Mouse (Mus musculus): ENCODE measurements around the gene Angptl2. TPM values are rescaled to one million over a fixed set of nuclear protein-coding genes. Genes with fewer than 3 reads are reported as not detected.

The Angptl2 gene
- polyA plus RNA-seq, 1 experiment from 2014 or later = 33.8 TPM

DNA sequence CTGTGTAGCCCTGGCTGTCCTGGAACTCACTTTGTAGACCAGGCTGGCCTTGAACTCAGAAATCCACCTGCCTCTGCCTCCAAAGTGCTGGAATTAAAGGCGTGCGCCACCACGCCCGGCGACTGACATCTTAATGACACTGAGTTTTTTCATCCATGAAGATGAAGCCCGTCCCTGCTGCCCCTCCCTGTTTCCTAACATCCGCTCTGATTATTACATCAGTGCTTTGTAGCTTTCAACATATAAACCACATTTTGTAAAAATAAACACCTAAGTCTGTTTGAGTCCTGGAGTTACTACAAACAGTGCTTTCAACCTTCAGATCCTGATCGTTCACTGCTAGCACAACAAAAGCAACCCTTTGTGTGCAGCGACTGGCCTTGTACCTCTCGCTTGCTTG lies 63.9 kb downstream of the Angptl2 start:
- Histone ChIP-seq H3K27me3 (replicated peaks; ENCODE audit: insufficient read depth, low read length) (no peaks in the 10 kb centered on the region), H3K4me3 (ENCODE audit: low read depth, low read length) (no peak overlapping the region), H3K36me3 (ENCODE audit: insufficient read depth, low read length) (no peaks in the 10 kb centered on the region), H3K9me3 (ENCODE audit: low read length) (no peaks in the 10 kb centered on the region), H3K4me1 (ENCODE audit: insufficient read depth, low read depth, low read length) (peaks cover 6% of the 10 kb centered on the region; the same call in 1 of the 2 replicates), H3K27ac (ENCODE audit: low read length) (no peak overlapping the region), H3K9ac (replicated peaks; ENCODE audit: low read depth) (no peak overlapping the region), H3K4me2 (replicated peaks; ENCODE audit: low read depth, low read length) (no peak overlapping the region)
- ATAC-seq (no peak), DNase-seq (ENCODE audit: low spot score) (no peak)
- 77% methylated on average over 10 of the region's 10 CpGs for WGBS
- TF ChIP-seq CTCF (IDR thresholded peaks at IDR 0.05) (no peak), EP300 (IDR thresholded peaks at IDR 0.05) (no peak)

GRCm38 (mm10) chr2:33280525-33280924 lies 64.7 kb downstream of the Angptl2 start:
- Histone ChIP-seq H3K36me3 (ENCODE audit: insufficient read depth, low read length) (no peaks in the 10 kb centered on the region), H3K9me3 (ENCODE audit: low read length) (no peaks in the 10 kb centered on the region), H3K9ac (replicated peaks; ENCODE audit: low read depth) (no peak overlapping the region), H3K4me2 (replicated peaks; ENCODE audit: low read depth, low read length) (no peak overlapping the region), H3K4me3 (ENCODE audit: low read depth, low read length) (no peak overlapping the region), H3K27ac (ENCODE audit: low read length) (no peak overlapping the region), H3K4me1 (ENCODE audit: insufficient read depth, low read depth, low read length) (peaks cover 6% of the 10 kb centered on the region; the same call in 1 of the 2 replicates), H3K27me3 (replicated peaks; ENCODE audit: insufficient read depth, low read length) (no peaks in the 10 kb centered on the region)
- DNase-seq (ENCODE audit: low spot score) = no peak
- WGBS = 70% methylated on average over 2 of the region's 2 CpGs
- TF ChIP-seq CTCF (IDR thresholded peaks at IDR 0.05) = no peak
- TF ChIP-seq EP300 (IDR thresholded peaks at IDR 0.05) = no peak
- no peak for ATAC-seq

DNA sequence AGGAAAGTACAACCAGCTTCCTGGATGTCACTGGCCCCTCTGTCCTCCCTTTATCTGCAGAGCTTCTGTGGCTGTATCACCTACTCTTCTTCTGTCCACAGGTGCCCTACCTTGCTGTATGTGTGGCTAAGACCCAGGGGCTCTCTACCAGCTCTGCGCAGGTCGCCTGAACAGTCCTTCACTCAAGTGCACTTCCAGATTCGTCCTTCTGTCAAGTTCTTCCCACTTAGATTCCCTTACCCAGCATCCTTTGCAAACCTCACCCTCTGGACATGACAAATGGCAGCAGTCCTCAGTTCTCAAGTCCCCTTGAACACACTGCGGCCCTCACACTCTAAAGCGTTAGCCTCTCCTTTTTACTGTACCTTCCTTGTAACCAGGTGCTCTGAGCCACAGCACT lies 65.9 kb downstream of the Angptl2 start:
- TF ChIP-seq EP300 (IDR thresholded peaks at IDR 0.05) = no peak
- TF ChIP-seq CTCF (IDR thresholded peaks at IDR 0.05) = no peak
- Histone ChIP-seq H3K27ac (ENCODE audit: low read length) (no peak overlapping the region), H3K4me1 (ENCODE audit: insufficient read depth, low read depth, low read length) (peaks cover 6% of the 10 kb centered on the region; the same call in 1 of the 2 replicates), H3K4me2 (replicated peaks; ENCODE audit: low read depth, low read length) (no peak overlapping the region), H3K36me3 (ENCODE audit: insufficient read depth, low read length) (no peaks in the 10 kb centered on the region), H3K27me3 (replicated peaks; ENCODE audit: insufficient read depth, low read length) (no peaks in the 10 kb centered on the region), H3K9me3 (ENCODE audit: low read length) (no peaks in the 10 kb centered on the region), H3K9ac (replicated peaks; ENCODE audit: low read depth) (no peak overlapping the region), H3K4me3 (ENCODE audit: low read depth, low read length) (no peak overlapping the region)
- WGBS = 63% methylated on average over 5 of the region's 5 CpGs
- ATAC-seq (peak; percentile 76), DNase-seq (ENCODE audit: low spot score) (peak; percentile 81)

- DNase-seq (ENCODE audit: low spot score) (peak; percentile 58), ATAC-seq (peak; percentile 60)
- Histone ChIP-seq H3K9me3 (ENCODE audit: low read length) (no peaks in the 10 kb centered on the region; the same call in 1 of the 2 replicates), H3K4me1 (ENCODE audit: insufficient read depth, low read depth, low read length) (peaks cover 6% of the 10 kb centered on the region; the same call in 1 of the 2 replicates), H3K27me3 (replicated peaks; ENCODE audit: insufficient read depth, low read length) (no peaks in the 10 kb centered on the region), H3K27ac (ENCODE audit: low read length) (peak overlapping the region; percentile 64), H3K4me2 (replicated peaks; ENCODE audit: low read depth, low read length) (no peak overlapping the region), H3K9ac (replicated peaks; ENCODE audit: low read depth) (no peak overlapping the region), H3K4me3 (ENCODE audit: low read depth, low read length) (no peak overlapping the region), H3K36me3 (ENCODE audit: insufficient read depth, low read length) (no peaks in the 10 kb centered on the region)
- WGBS = 35% methylated on average over 4 of the region's 4 CpGs
- TF ChIP-seq CTCF (IDR thresholded peaks at IDR 0.05) (no peak), EP300 (IDR thresholded peaks at IDR 0.05) (no peak)
Observed at GRCm38 (mm10) chr2:33282877-33283276, 67.0 kb downstream of the Angptl2 start.

GRCm38 (mm10) chr2:33283674-33284073 lies 67.8 kb downstream of the Angptl2 start:
- ATAC-seq = peak; percentile 59

DNA sequence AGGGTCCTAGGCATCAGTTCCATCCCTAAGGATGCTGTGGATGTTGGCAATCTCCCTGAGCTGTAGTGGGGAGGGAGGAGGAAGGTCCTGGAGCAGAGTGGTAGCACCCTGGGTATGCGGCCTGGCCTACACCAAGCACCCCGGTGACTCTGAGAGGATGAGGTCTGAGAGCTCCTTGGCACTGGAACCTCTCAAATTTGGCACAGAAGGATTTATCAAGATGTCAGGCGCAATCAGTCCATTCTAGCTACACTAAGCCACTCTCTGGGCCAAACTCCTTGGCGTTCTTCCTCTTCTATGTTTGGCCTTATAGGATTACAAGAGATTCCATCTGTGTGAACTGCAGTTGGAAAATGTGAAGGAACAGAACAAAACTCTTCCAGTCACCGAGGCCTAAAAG lies 73.0 kb downstream of the Angptl2 start:
- WGBS = 86% methylated on average over 5 of the region's 5 CpGs
- no peaks in the 10 kb centered on the region; the same call in 1 of the 2 replicates for H3K4me1 ChIP-seq (ENCODE audit: insufficient read depth, low read depth, low read length)
- TF ChIP-seq EP300 (IDR thresholded peaks at IDR 0.05) (no peak), CTCF (IDR thresholded peaks at IDR 0.05) (no peak)
- no peak overlapping the region for H3K4me3 ChIP-seq (ENCODE audit: low read depth, low read length)
- H3K4me2 ChIP-seq (replicated peaks; ENCODE audit: low read depth, low read length) = no peak overlapping the region
- no peaks in the 10 kb centered on the region for H3K27me3 ChIP-seq (replicated peaks; ENCODE audit: insufficient read depth, low read length)
- H3K9ac ChIP-seq (replicated peaks; ENCODE audit: low read depth) = no peak overlapping the region
- H3K27ac ChIP-seq (ENCODE audit: low read length) = no peak overlapping the region
- ATAC-seq = no peak
- no peak for DNase-seq (ENCODE audit: low spot score)
- H3K9me3 ChIP-seq (ENCODE audit: low read length) = no peaks in the 10 kb centered on the region; the same call in 1 of the 2 replicates
- no peaks in the 10 kb centered on the region for H3K36me3 ChIP-seq (ENCODE audit: insufficient read depth, low read length)

More at GRCm38 (mm10) chr2:33283674-33284073, 67.8 kb downstream of the Angptl2 start:
- no peaks in the 10 kb centered on the region for H3K36me3 ChIP-seq (ENCODE audit: insufficient read depth, low read length)
- TF ChIP-seq EP300 (IDR thresholded peaks at IDR 0.05) (no peak), CTCF (IDR thresholded peaks at IDR 0.05) (no peak)
- no peak overlapping the region for H3K4me2 ChIP-seq (replicated peaks; ENCODE audit: low read depth, low read length)
- peak; percentile 56 for DNase-seq (ENCODE audit: low spot score)
- H3K9me3 ChIP-seq (ENCODE audit: low read length) = no peaks in the 10 kb centered on the region; the same call in 1 of the 2 replicates
- no peaks in the 10 kb centered on the region for H3K27me3 ChIP-seq (replicated peaks; ENCODE audit: insufficient read depth, low read length)
- peaks cover 6% of the 10 kb centered on the region; the same call in 1 of the 2 replicates for H3K4me1 ChIP-seq (ENCODE audit: insufficient read depth, low read depth, low read length)
- 47% methylated on average over 2 of the region's 2 CpGs for WGBS
- no peak overlapping the region for H3K4me3 ChIP-seq (ENCODE audit: low read depth, low read length)
- H3K27ac ChIP-seq (ENCODE audit: low read length) = peak overlapping the region; percentile 64; the same call in 1 of the 2 replicates
- H3K9ac ChIP-seq (replicated peaks; ENCODE audit: low read depth) = no peak overlapping the region

Measured in lung, postnatal 0 days (tissue).